Mouse (Mus musculus) embryonic facial prominence, embryonic 11.5 days (tissue): Measurements from ENCODE around the gene Ehmt2. TPM values are rescaled to one million over a fixed set of nuclear protein-coding genes. Genes with fewer than 3 reads are reported as not detected.

Source experiments
- ATAC-seq: fragments of 200-750 bp; cut with Nextera tagmentation; replicated peaks from 2 replicates; pipeline ENCODE4 v1.8.0; 2017; ENCODE audit warnings: low read depth; ENCODE audit not compliant: insufficient number of reproducible peaks, low FRiP score, low TSS enrichment
- DNase-seq: peaks from one replicate; pipeline ENCODE4 v3.0.0-alpha.2; 2015; ENCODE audit warnings: low spot score
- H3K27ac ChIP-seq: fragments of 300-500 bp; sonication (generic); replicated peaks from 2 replicates; pipeline ENCODE4 v1.5.1; 2014; ENCODE audit warnings: mild to moderate bottlenecking, low read depth, low read length, control low read depth
- H3K27me3 ChIP-seq: fragments of 300-500 bp; sonication (generic); 2 replicates; pipeline ENCODE4 v1.6.1; 2014; ENCODE audit warnings: mild to moderate bottlenecking, low read length, moderate library complexity, mixed read lengths; ENCODE audit not compliant: control insufficient read depth, insufficient read depth
- H3K36me3 ChIP-seq: fragments of 300-500 bp; sonication (generic); replicated peaks from 2 replicates; pipeline ENCODE4 v1.6.1; 2014; ENCODE audit warnings: low read depth, mild to moderate bottlenecking, low read length, moderate library complexity, mixed read lengths; ENCODE audit not compliant: control insufficient read depth, insufficient read depth
- H3K4me1 ChIP-seq: fragments of 300-500 bp; sonication (generic); 2 replicates; pipeline ENCODE4 v1.6.1; 2014; ENCODE audit warnings: low read length, mixed read lengths; ENCODE audit not compliant: control insufficient read depth, insufficient read depth
- H3K4me2 ChIP-seq: fragments of 300-500 bp; sonication (generic); 2 replicates; pipeline ENCODE4 v1.6.1; 2014; ENCODE audit warnings: low read depth, mild to moderate bottlenecking, control low read depth, low read length, moderate library complexity
- H3K4me3 ChIP-seq: fragments of 300-500 bp; sonication (generic); 2 replicates; pipeline ENCODE4 v1.5.1; 2014; ENCODE audit warnings: low read depth, low read length, control low read depth
- H3K9ac ChIP-seq: fragments of 300-500 bp; sonication (generic); replicated peaks from 2 replicates; pipeline ENCODE4 v1.6.1; 2014; ENCODE audit warnings: mild to moderate bottlenecking, control low read depth, low read length
- H3K9me3 ChIP-seq: fragments of 300-500 bp; sonication (generic); replicated peaks from 2 replicates; pipeline ENCODE4 v1.6.1; 2016; ENCODE audit warnings: mild to moderate bottlenecking, low read length, inconsistent platforms, mixed read lengths; ENCODE audit not compliant: control insufficient read depth
- WGBS: fragments of 180-500 bp; shearing (Covaris S2); extraction: QIAGEN DNeasy Blood & Tissue Kit; methylation state at CpG from one replicate; pipeline ENCODE4 v1.1.7; 2014; 5-methylcytosine and 5-hydroxymethylcytosine counted together
- polyA plus RNA-seq: library from polyadenylated mRNA; unstranded; fragments of >200 nt; fragmentation: Nextera tagmentation; extraction: Ambion mirVana; gene quantifications from 2 replicates; pipeline ENCODE4 v1.2.1, GENCODE M21; 2014

Gene Ehmt2
- polyA plus RNA-seq, 1 experiment from 2014 or later = 59.3 TPM

- no peak for DNase-seq
- Histone ChIP-seq H3K4me1 (no peaks in the 10 kb centered on the region), H3K9me3 (no peaks in the 10 kb centered on the region), H3K36me3 (no peaks in the 10 kb centered on the region), H3K4me2 (no peak overlapping the region), H3K27me3 (no peaks in the 10 kb centered on the region), H3K27ac (no peak overlapping the region), H3K4me3 (no peak overlapping the region), H3K9ac (no peak overlapping the region)
- 69% methylated on average over 13 of the region's 13 CpGs for WGBS
- ATAC-seq = no peak
These were observed 36.4 kb upstream of the Ehmt2 start for GRCm38 (mm10) chr17:34861704-34862415.

GRCm38 (mm10) chr17:34862416-34863081 lies 35.7 kb upstream of the Ehmt2 start, which contains the start of gene Cfb:
TSS of gene Cfb (minus strand) at chr17:34862518.
- 71% methylated on average over 8 of the region's 8 CpGs for WGBS
- H3K4me1 ChIP-seq = no peaks in the 10 kb centered on the region
- no peaks in the 10 kb centered on the region for H3K27me3 ChIP-seq
- H3K9ac ChIP-seq = no peak within 1 kb of the TSS
- no peaks in the 10 kb centered on the region for H3K9me3 ChIP-seq
- DNase-seq (no peak), ATAC-seq (no peak)
- H3K4me2 ChIP-seq = no peak within 1 kb of the TSS
- H3K27ac ChIP-seq = no peak within 1 kb of the TSS
- H3K4me3 ChIP-seq = no peak within 1 kb of the TSS
- no peaks in the 10 kb centered on the region for H3K36me3 ChIP-seq

GRCm38 (mm10) chr17:34865981-34866380 lies 32.3 kb upstream of the Ehmt2 start:
- Histone ChIP-seq H3K36me3 (no peaks in the 10 kb centered on the region), H3K27ac (no peak overlapping the region), H3K4me3 (no peak overlapping the region), H3K9ac (no peak overlapping the region), H3K4me2 (no peak overlapping the region), H3K4me1 (no peaks in the 10 kb centered on the region), H3K9me3 (no peaks in the 10 kb centered on the region), H3K27me3 (no peaks in the 10 kb centered on the region)
- 55% methylated on average over 7 of the region's 7 CpGs for WGBS
- DNase-seq (no peak), ATAC-seq (no peak)

GRCm38 (mm10) chr17:34874321-34874720 lies 23.9 kb upstream of the Ehmt2 start:
- ATAC-seq = no peak
- no peaks in the 10 kb centered on the region; the same call in 1 of the 2 replicates for H3K4me1 ChIP-seq
- 89% methylated on average over 6 of the region's 6 CpGs for WGBS
- DNase-seq = no peak
- H3K9me3 ChIP-seq = no peaks in the 10 kb centered on the region
- H3K27ac ChIP-seq = no peak overlapping the region
- no peaks in the 10 kb centered on the region for H3K27me3 ChIP-seq
- H3K4me2 ChIP-seq = no peak overlapping the region
- H3K36me3 ChIP-seq = no peaks in the 10 kb centered on the region
- H3K9ac ChIP-seq = no peak overlapping the region
- H3K4me3 ChIP-seq = no peak overlapping the region

- WGBS = 46% methylated on average over 11 of the region's 11 CpGs
- Histone ChIP-seq H3K4me1 (peaks cover 6% of the 10 kb centered on the region), H3K27me3 (no peaks in the 10 kb centered on the region), H3K4me3 (no peak within 1 kb of the TSS), H3K27ac (no peak within 1 kb of the TSS), H3K36me3 (no peaks in the 10 kb centered on the region), H3K9me3 (no peaks in the 10 kb centered on the region), H3K4me2 (no peak within 1 kb of the TSS), H3K9ac (no peak within 1 kb of the TSS)
- peak; percentile 46 for DNase-seq
- 0 out of 2 replicates have a peak, but pooled peaks have one; percentile 31 for ATAC-seq
These were observed 18.9 kb upstream of the Ehmt2 start, which contains the start of gene Zbtb12 for GRCm38 (mm10) chr17:34879336-34879879. TSS of gene Zbtb12 (plus strand) at chr17:34879483.

- no peak overlapping the region for H3K4me2 ChIP-seq
- H3K4me3 ChIP-seq = no peak overlapping the region
- peaks cover 6% of the 10 kb centered on the region for H3K4me1 ChIP-seq
- H3K9ac ChIP-seq = no peak overlapping the region
- no peak overlapping the region for H3K27ac ChIP-seq
- H3K9me3 ChIP-seq = no peaks in the 10 kb centered on the region
- H3K27me3 ChIP-seq = no peaks in the 10 kb centered on the region
- ATAC-seq (no peak), DNase-seq (no peak)
- H3K36me3 ChIP-seq = no peaks in the 10 kb centered on the region
These were observed 17.1 kb upstream of the Ehmt2 start for GRCm38 (mm10) chr17:34881166-34881565.

- no peaks in the 10 kb centered on the region for H3K36me3 ChIP-seq
- no peak within 1 kb of the TSS for H3K4me3 ChIP-seq
- no peak for ATAC-seq
- 5% methylated on average over 15 of the region's 15 CpGs for WGBS
- no peaks in the 10 kb centered on the region for H3K9me3 ChIP-seq
- H3K27me3 ChIP-seq = no peaks in the 10 kb centered on the region
- H3K27ac ChIP-seq = no peak within 1 kb of the TSS
- no peak within 1 kb of the TSS; the same call in 1 of the 2 replicates for H3K4me2 ChIP-seq
- H3K9ac ChIP-seq = peak within 1 kb of the TSS; percentile 18; the same call in 1 of the 2 replicates
- H3K4me1 ChIP-seq = peaks cover 6% of the 10 kb centered on the region
- DNase-seq = no peak
These were observed 16.5 kb upstream of the Ehmt2 start, which contains the start of gene Gm20547 for GRCm38 (mm10) chr17:34881683-34882310. TSS of gene Gm20547 (minus strand) at chr17:34882042.
